Mouse (Mus musculus): ENCODE results near the gene Adcy1.

DNA sequence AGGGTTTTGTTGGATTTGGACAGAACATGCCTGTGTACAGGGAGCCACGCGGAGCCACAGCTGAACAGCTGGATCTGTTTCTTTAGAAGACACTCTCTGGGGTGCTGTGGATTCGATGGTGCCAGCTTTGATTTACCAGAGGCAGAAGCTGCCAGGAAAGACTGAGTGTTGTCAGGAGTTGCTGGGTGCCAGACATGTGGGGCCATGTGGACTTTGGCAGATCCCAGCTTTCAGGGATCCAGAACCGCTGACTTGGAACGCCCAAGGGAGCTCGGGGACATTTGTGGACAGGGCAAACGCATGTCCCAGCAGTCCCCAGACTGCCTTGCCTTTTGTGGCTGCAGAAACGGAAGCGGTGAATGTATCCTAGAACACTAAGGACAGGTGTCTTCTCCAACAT is 72.5 kb downstream of the Adcy1 start:
- TF ChIP-seq CTCF (IDR thresholded peaks at IDR 0.05; ENCODE audit: borderline replicate concordance, control insufficient read depth, extremely low read depth, insufficient read depth, low read length, poor library complexity) (no peak), POLR2A (IDR thresholded peaks at IDR 0.05; ENCODE audit: control insufficient read depth, extremely low read depth, insufficient read depth, low read length, poor library complexity) (no peak)

Data from thymus, adult 2 months (tissue).